Mouse (Mus musculus): ENCODE measurements around the gene Chuk.

The Chuk gene

GRCm38 (mm10) chr19:44107661-44108521 lies 611 bp upstream of the Chuk start:
- peak in 1 of 2 experiments; percentile 16 for DNase-seq (ENCODE audit: low spot score in 2 of 2)

GRCm38 (mm10) chr19:44104393-44104792 lies 2.9 kb downstream of the Chuk start:
- no peak for DNase-seq (ENCODE audit: low spot score in 2 of 2)

- DNase-seq (ENCODE audit: low spot score in 2 of 2): no peak
Measured at GRCm38 (mm10) chr19:44103001-44103400, 4.3 kb downstream of the Chuk start.

- no peak for DNase-seq (ENCODE audit: low spot score in 2 of 2)
Measured at GRCm38 (mm10) chr19:44100840-44101239, 6.4 kb downstream of the Chuk start.

- no peak for DNase-seq (ENCODE audit: low spot score in 2 of 2)
Measured at GRCm38 (mm10) chr19:44086278-44086677, 21.0 kb downstream of the Chuk start.

GRCm38 (mm10) chr19:44080920-44081319 lies 26.4 kb downstream of the Chuk start:
- DNase-seq (ENCODE audit: low spot score in 2 of 2): no peak

- no peak for DNase-seq (ENCODE audit: low spot score in 2 of 2)
Measured at GRCm38 (mm10) chr19:44080023-44080422, 27.3 kb downstream of the Chuk start.

GRCm38 (mm10) chr19:44077024-44077423 lies 30.3 kb downstream of the Chuk start:
- no peak for DNase-seq (ENCODE audit: low spot score in 2 of 2)

GRCm38 (mm10) chr19:44076457-44076856 lies 30.8 kb downstream of the Chuk start:
- DNase-seq (ENCODE audit: low spot score in 2 of 2): no peak

- no peak for DNase-seq (ENCODE audit: low spot score in 2 of 2)
Measured at GRCm38 (mm10) chr19:44074986-44075385, 32.3 kb downstream of the Chuk start.

- no peak for DNase-seq (ENCODE audit: low spot score in 2 of 2)
Measured at GRCm38 (mm10) chr19:44071166-44071565, 36.1 kb downstream of the Chuk start.

- DNase-seq (ENCODE audit: low spot score in 2 of 2): no peak
Measured at GRCm38 (mm10) chr19:44069914-44070232, 37.4 kb downstream of the Chuk start.

- DNase-seq (ENCODE audit: low spot score in 2 of 2): peak; percentile 55 to 85
Measured at GRCm38 (mm10) chr19:44069121-44069913, 38.0 kb downstream of the Chuk start, which contains the start of gene Erlin1. Erlin1 (minus strand) TSS chr19:44069785.

- DNase-seq (ENCODE audit: low spot score in 2 of 2): no peak
Measured at GRCm38 (mm10) chr19:44068232-44068631, 39.0 kb downstream of the Chuk start.

GRCm38 (mm10) chr19:44067323-44068049 lies 39.8 kb downstream of the Chuk start:
- no peak for DNase-seq (ENCODE audit: low spot score in 2 of 2)

GRCm38 (mm10) chr19:44064734-44065133 lies 42.5 kb downstream of the Chuk start:
- no peak for DNase-seq (ENCODE audit: low spot score in 2 of 2)

GRCm38 (mm10) chr19:44063773-44064172 lies 43.5 kb downstream of the Chuk start:
- DNase-seq (ENCODE audit: low spot score in 2 of 2): no peak

GRCm38 (mm10) chr19:44060226-44060625 lies 47.1 kb downstream of the Chuk start:
- DNase-seq (ENCODE audit: low spot score in 2 of 2): no peak

- DNase-seq (ENCODE audit: low spot score in 2 of 2): no peak
Measured at GRCm38 (mm10) chr19:44055173-44055826, 52.0 kb downstream of the Chuk start.

GRCm38 (mm10) chr19:44050388-44050787 lies 56.9 kb downstream of the Chuk start:
- no peak for DNase-seq (ENCODE audit: low spot score in 2 of 2)

- no peak for DNase-seq (ENCODE audit: low spot score in 2 of 2)
Measured at GRCm38 (mm10) chr19:44049282-44049681, 58.0 kb downstream of the Chuk start.

- DNase-seq (ENCODE audit: low spot score in 2 of 2): no peak
Measured at GRCm38 (mm10) chr19:44045847-44046246, 61.4 kb downstream of the Chuk start.

Data from left cerebral cortex, adult 9 months (tissue).